Mouse (Mus musculus): Measurements from ENCODE around the gene Rpp38. TPM values are rescaled to one million over a fixed set of nuclear protein-coding genes. Genes with fewer than 3 reads are reported as not detected.

The Rpp38 gene
- polyA plus RNA-seq, 1 experiment from 2014 or later, result 19.3 TPM

DNA sequence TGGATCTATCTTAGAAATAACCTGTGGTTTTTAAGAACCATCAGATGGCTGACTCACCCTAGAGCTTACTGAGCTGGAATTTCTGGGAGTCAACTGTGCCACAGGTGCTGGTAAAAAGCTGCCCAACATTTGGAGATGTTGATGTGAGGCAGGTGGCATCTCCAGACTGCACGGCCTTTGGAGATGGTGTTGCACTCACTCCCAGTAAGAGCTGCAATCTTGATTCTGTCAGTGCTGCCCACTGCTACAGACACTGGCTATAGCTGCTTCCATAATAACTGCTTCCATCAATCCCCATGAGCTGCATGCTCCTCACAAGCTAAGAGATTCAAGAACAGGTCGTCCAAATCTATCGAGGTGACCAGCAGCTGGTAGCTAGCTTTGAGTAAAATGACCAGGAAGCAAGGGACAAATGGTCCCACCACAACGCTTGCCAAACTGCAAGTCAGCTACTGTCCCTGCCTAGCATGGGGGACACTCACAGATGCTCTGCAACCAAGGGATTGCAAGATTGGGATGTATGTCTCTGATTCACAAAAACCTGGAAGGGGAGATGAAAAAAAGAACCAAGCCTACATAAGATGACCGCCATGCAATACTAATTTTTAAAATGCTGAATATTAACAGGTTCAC, 1.3 kb downstream of the Rpp38 start:
- Histone ChIP-seq H3K27ac (no peak overlapping the region), H3K36me3 (peaks cover 22% of the 10 kb centered on the region), H3K9ac (peak overlapping the region; percentile 75), H3K4me3 (peak overlapping the region; percentile 66), H3K4me2 (replicated peaks) (peak overlapping the region; percentile 73), H3K4me1 (peaks cover 22% of the 10 kb centered on the region), H3K9me3 (no peaks in the 10 kb centered on the region), H3K27me3 (peaks cover 9% of the 10 kb centered on the region)
- ATAC-seq (ENCODE audit: low FRiP score, low read depth), result no peak
- WGBS, result 74% methylated on average over 5 of the region's 5 CpGs

DNA sequence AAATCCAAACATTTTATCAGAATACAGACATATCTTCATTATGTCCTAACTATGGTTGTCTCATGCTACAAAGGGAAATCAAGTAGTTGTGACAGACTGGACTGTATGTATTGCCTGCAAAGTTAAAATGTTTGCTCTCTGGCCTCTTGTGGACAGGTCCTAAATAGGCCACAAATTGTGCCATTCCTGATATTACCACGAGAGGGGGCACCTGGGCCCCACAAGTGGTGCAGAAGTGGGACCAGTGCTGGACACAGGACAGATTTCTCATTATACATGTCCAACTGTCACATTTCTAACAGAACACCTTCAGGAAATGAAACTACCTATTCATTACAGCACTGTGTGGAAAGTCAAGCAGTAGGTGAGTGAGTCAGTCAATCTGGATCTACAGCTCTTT, 5.1 kb downstream of the Rpp38 start:
- peaks cover 52% of the 10 kb centered on the region for H3K36me3 ChIP-seq

DNA sequence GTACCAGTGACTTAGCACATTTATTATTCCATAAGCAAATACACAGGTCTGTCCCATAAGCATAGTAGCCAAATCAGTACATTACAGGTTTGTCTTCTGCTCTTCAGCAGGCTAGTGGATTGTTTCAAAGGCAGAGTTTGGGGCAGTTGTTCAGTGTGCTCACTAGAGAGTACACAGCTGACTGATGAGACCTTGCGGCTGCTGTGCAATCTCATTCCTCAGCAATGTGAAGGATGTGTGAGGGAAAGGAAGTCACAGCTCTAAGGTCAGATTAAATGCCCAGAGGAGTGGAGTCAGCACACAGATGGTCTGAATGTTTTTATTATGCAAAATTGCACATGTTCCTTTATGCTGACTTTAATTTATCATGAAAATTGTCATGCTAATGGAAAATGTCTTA, 5.9 kb downstream of the Rpp38 start:
- WGBS, result 90% methylated on average over 1 of the region's 1 CpGs
- Histone ChIP-seq H3K36me3 (peaks cover 53% of the 10 kb centered on the region), H3K4me2 (replicated peaks) (no peak overlapping the region), H3K27ac (no peak overlapping the region), H3K9ac (no peak overlapping the region), H3K4me1 (peaks cover 9% of the 10 kb centered on the region), H3K27me3 (no peaks in the 10 kb centered on the region), H3K9me3 (no peaks in the 10 kb centered on the region), H3K4me3 (no peak overlapping the region)
- no peak for ATAC-seq (ENCODE audit: low FRiP score, low read depth)

More for the DNA sequence above, 5.1 kb downstream of the Rpp38 start:
- H3K9me3 ChIP-seq, result no peaks in the 10 kb centered on the region
- no peak overlapping the region for H3K4me2 ChIP-seq (replicated peaks)
- no peak overlapping the region for H3K27ac ChIP-seq
- WGBS, result 35% methylated on average over 1 of the region's 1 CpGs
- H3K4me1 ChIP-seq, result peaks cover 13% of the 10 kb centered on the region
- H3K9ac ChIP-seq, result no peak overlapping the region
- H3K4me3 ChIP-seq, result no peak overlapping the region
- H3K27me3 ChIP-seq, result no peaks in the 10 kb centered on the region
- ATAC-seq (ENCODE audit: low FRiP score, low read depth), result no peak

DNA sequence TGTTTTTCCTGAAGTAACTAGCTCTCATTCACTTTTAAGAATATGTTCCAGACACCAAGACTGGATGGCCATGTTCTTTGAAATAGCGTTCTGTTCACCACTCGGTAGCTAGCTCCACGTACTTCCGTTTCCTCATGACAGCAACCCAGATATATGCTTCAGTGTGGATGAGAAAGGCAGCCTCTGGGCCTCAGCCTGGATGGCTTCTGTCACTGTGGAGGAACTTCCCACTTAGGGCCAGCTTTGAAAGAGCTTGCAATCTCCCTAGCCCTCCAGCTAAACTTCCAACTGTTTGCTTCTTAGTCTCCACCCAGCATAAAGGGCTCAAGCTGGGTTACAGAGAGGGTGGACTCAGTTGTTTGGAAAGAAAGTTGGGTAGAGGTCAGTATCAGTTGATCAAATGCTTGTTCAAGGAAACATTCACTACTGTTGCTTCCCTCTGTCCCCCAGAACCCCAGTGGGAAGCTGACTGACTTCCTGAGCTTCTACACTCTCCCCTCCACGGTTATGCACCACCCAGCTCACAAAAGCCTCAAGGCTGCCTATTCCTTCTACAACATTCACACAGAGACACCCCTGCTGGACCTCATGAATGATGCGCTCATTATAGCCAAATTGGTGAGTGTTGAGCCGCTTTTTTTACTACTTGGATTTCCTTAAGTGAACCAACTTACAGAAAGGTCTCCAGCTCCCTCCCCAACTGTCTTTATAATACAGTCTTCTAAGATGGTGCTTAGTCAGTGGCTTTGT, 7.9 kb downstream of the Rpp38 start:
- WGBS, result 90% methylated on average over 7 of the region's 7 CpGs
- Histone ChIP-seq H3K36me3 (peaks cover 53% of the 10 kb centered on the region), H3K9me3 (no peaks in the 10 kb centered on the region), H3K4me1 (no peaks in the 10 kb centered on the region), H3K4me2 (replicated peaks) (no peak overlapping the region), H3K27ac (no peak overlapping the region), H3K27me3 (no peaks in the 10 kb centered on the region), H3K4me3 (no peak overlapping the region), H3K9ac (no peak overlapping the region)
- ATAC-seq (ENCODE audit: low FRiP score, low read depth), result no peak

DNA sequence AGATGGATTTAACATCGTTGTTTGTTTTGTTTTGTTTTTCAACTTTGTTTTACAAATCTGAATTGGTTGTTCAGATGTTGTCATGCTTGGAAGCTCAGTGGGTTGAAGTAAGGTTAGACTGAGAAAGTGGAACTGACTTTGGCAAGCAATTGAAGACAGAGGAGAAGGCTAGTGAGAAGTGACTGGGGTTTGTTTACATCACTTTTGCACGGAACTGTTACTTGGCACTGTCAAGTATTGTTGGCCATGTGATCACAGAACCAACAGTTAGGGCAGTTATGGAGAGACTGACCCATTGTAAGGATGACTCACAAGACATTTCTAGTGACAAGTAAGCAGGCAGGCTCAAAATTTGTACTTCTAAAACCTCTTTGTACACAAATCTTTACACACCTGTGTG, 9.3 kb downstream of the Rpp38 start:
- H3K4me3 ChIP-seq, result no peak overlapping the region
- 84% methylated on average over 2 of the region's 2 CpGs for WGBS
- H3K27me3 ChIP-seq, result no peaks in the 10 kb centered on the region
- no peaks in the 10 kb centered on the region for H3K9me3 ChIP-seq
- ATAC-seq (ENCODE audit: low FRiP score, low read depth), result no peak
- H3K27ac ChIP-seq, result no peak overlapping the region
- peaks cover 49% of the 10 kb centered on the region for H3K36me3 ChIP-seq
- no peak overlapping the region for H3K4me2 ChIP-seq (replicated peaks)
- H3K4me1 ChIP-seq, result no peaks in the 10 kb centered on the region
- no peak overlapping the region for H3K9ac ChIP-seq

DNA sequence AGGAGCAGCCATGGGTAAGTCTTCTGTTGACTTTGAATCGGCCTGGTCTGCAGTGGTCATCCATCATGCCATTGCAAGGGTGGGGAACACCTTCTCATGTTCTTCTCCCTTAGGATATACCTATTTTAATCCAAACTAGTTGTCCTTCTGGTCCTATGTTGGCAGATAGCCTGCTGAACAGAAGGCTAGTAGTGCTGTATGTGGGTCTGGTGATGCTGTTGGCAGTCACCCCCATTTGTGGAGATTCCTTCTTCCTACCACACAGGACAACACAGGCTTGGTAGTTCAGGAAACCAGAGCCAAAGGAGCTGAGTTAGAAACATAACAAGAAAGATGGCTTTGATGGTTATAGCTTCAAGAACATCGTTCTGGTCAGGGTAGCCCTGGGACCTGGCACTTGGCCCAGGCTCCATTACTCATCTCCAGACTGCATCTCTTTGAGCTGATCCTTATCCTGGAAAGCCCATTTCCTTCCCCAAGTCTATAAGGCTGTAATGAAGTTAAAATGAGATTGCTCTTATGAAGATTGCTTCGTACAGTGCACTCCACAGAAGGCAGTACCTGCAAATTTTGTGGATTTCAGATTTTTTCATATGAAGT, 26.9 kb downstream of the Rpp38 start:
- Histone ChIP-seq H3K27ac (no peak overlapping the region), H3K4me2 (replicated peaks) (no peak overlapping the region), H3K9me3 (no peaks in the 10 kb centered on the region), H3K4me1 (no peaks in the 10 kb centered on the region), H3K27me3 (no peaks in the 10 kb centered on the region), H3K4me3 (no peak overlapping the region), H3K36me3 (peaks cover 17% of the 10 kb centered on the region), H3K9ac (no peak overlapping the region)
- ATAC-seq (ENCODE audit: low FRiP score, low read depth), result no peak
- 73% methylated on average over 3 of the region's 3 CpGs for WGBS

DNA sequence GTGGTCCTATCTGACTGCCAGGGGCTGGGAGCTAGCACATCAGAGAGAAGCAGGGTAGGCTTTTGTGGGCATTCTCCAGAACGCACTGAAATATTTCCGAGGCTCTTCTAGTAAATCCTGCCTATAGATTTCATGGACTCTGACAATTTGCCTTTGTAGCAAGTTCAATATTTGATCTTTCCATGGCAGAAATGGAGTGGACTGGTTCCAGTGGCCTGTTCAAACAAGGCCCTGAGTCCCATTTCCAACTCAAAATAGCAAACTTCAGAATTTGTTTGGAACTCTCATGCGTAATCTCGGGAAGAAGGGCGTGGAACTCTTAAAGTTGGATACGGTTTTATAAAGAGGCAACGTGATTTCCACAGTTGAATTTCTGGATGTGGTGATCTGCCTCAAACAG, 36.6 kb downstream of the Rpp38 start:
- no peaks in the 10 kb centered on the region for H3K9me3 ChIP-seq
- ATAC-seq (ENCODE audit: low FRiP score, low read depth), result no peak
- no peak overlapping the region for H3K27ac ChIP-seq
- no peak overlapping the region for H3K4me3 ChIP-seq
- no peaks in the 10 kb centered on the region for H3K36me3 ChIP-seq
- H3K27me3 ChIP-seq, result no peaks in the 10 kb centered on the region
- 91% methylated on average over 7 of the region's 7 CpGs for WGBS
- no peaks in the 10 kb centered on the region for H3K4me1 ChIP-seq
- no peak overlapping the region for H3K4me2 ChIP-seq (replicated peaks)
- no peak overlapping the region for H3K9ac ChIP-seq

DNA sequence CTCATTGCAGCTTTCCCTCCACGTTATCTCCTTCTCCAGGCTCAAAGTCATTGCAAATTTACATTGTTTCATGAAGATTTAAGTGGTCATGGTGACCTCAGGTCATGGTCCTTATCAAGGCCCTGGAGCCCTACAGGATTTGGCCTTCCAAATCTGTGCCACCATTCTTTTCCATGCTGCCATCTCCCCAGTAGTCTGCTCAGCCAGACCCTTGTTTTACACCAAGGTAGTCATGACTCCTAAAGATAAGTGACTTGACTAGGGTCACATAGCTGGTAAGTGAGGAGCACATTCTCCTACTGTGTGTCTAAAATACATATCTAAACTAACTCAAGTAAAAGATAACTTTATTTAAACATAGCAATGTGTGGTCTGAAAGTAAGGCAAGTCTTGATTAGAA, 40.3 kb downstream of the Rpp38 start:
- WGBS, result 87% methylated on average over 1 of the region's 1 CpGs
- H3K27me3 ChIP-seq, result no peaks in the 10 kb centered on the region
- H3K36me3 ChIP-seq, result no peaks in the 10 kb centered on the region
- H3K9me3 ChIP-seq, result no peaks in the 10 kb centered on the region
- H3K4me2 ChIP-seq (replicated peaks), result no peak overlapping the region
- H3K4me1 ChIP-seq, result no peaks in the 10 kb centered on the region
- no peak overlapping the region for H3K4me3 ChIP-seq
- H3K9ac ChIP-seq, result no peak overlapping the region
- no peak overlapping the region for H3K27ac ChIP-seq
- no peak for ATAC-seq (ENCODE audit: low FRiP score, low read depth)

DNA sequence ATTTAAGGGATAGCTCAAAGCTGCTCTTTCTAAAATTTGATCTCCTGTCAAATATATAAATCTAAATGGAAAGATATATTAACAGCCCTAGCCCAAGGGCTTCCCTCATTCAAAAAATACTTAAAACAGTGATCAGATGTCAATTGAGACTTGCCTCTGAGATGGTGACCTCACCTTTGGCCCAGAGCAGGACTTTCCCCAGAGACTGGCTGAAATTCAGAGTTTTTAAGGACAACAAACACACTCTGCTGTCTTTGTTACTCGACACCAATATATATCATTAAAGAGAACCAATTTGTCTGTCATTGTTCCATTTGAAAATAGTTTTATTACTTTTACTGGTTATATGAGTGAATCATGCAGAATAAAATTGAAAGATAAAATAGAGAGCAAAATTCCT, 42.9 kb downstream of the Rpp38 start:
- no peak overlapping the region for H3K4me2 ChIP-seq (replicated peaks)
- no peaks in the 10 kb centered on the region for H3K36me3 ChIP-seq
- ATAC-seq (ENCODE audit: low FRiP score, low read depth), result no peak
- H3K4me1 ChIP-seq, result peaks cover 9% of the 10 kb centered on the region
- WGBS, result 85% methylated on average over 1 of the region's 1 CpGs
- H3K4me3 ChIP-seq, result no peak overlapping the region
- no peaks in the 10 kb centered on the region for H3K9me3 ChIP-seq
- no peak overlapping the region for H3K9ac ChIP-seq
- H3K27me3 ChIP-seq, result no peaks in the 10 kb centered on the region
- no peak overlapping the region for H3K27ac ChIP-seq

DNA sequence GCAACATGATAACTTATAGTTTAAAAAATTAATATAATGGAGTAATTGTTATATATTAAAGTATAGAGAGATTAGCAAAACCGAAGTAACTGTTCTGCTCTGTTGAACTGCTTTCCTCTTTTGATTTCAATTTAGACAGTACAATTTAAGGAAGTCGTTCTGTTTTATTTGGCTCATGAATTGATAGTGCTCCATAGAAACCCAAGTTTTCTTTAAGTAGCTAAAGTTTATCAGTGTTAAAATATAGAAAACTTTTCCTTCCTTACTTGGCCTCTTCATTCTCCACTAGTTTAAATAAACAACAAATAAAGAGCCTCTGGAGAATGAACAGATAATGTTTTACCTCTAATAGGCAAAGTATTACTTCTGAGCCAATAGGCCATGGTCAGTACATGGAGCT, 46.2 kb downstream of the Rpp38 start:
- Histone ChIP-seq H3K9ac (no peak overlapping the region), H3K9me3 (no peaks in the 10 kb centered on the region), H3K4me3 (no peak overlapping the region), H3K27me3 (no peaks in the 10 kb centered on the region), H3K4me1 (peaks cover 19% of the 10 kb centered on the region), H3K4me2 (replicated peaks) (no peak overlapping the region), H3K27ac (no peak overlapping the region), H3K36me3 (no peaks in the 10 kb centered on the region)
- no peak for ATAC-seq (ENCODE audit: low FRiP score, low read depth)
- 74% methylated on average over 2 of the region's 2 CpGs for WGBS

DNA sequence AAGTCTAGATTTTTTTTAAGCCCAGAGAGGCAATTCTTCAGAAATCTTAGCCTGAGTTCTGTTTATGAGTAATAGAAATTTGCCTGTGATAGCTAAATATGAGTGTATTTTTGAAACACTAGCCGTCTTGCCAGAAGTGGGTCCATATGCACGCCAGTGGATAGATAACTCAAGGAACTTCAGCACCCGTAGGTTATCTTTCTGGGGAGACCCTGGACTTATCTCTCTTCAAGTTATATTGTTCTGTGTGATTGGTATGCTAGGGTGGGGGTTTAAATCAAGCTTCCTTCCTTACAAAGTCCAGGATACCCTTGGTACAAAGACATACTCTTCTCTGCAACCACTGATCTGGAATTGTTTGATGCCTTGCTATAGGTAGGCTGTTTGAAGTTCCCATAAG, 46.7 kb downstream of the Rpp38 start:
- no peaks in the 10 kb centered on the region for H3K9me3 ChIP-seq
- WGBS, result 77% methylated on average over 3 of the region's 3 CpGs

DNA sequence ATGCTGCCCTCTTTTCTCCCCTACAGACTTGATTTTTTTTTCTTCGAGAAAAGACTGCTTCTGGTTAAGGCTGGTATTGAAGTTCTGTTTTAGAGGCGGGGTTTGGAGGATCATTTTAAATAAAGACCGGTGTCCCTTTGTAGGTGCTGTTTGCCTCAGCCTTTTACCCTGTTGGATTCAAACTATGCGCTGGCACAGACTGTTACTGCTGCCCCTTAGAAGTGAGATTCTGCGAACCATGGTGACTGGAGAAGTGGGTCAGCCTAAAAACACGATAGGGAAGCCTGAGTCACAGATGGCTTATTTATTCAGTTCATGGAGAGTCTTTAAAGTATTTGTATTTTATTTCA, 47.3 kb downstream of the Rpp38 start:
- no peaks in the 10 kb centered on the region for H3K27me3 ChIP-seq
- H3K9ac ChIP-seq, result peak overlapping the region; percentile 76
- WGBS, result 3% methylated on average over 6 of the region's 6 CpGs
- no peaks in the 10 kb centered on the region for H3K36me3 ChIP-seq
- peak overlapping the region; percentile 85 for H3K4me3 ChIP-seq
- no peak for ATAC-seq (ENCODE audit: low FRiP score, low read depth)
- no peak overlapping the region for H3K27ac ChIP-seq
- peak overlapping the region; percentile 79 for H3K4me2 ChIP-seq (replicated peaks)
- no peaks in the 10 kb centered on the region for H3K9me3 ChIP-seq
- H3K4me1 ChIP-seq, result peaks cover 19% of the 10 kb centered on the region

More for the DNA sequence above, 46.7 kb downstream of the Rpp38 start:
- H3K27ac ChIP-seq, result no peak overlapping the region
- H3K4me1 ChIP-seq, result peaks cover 19% of the 10 kb centered on the region
- no peak overlapping the region for H3K9ac ChIP-seq
- peak overlapping the region; percentile 85 for H3K4me3 ChIP-seq
- peak overlapping the region; percentile 79 for H3K4me2 ChIP-seq (replicated peaks)
- no peaks in the 10 kb centered on the region for H3K36me3 ChIP-seq
- no peaks in the 10 kb centered on the region for H3K27me3 ChIP-seq
- ATAC-seq (ENCODE audit: low FRiP score, low read depth), result no peak

Data from limb, embryonic 13.5 days (tissue).